Mouse (Mus musculus) forebrain, embryonic 12.5 days (tissue): ENCODE results near the gene Klc2. TPM values are rescaled to one million over a fixed set of nuclear protein-coding genes. Genes with fewer than 3 reads are reported as not detected.

Experiments
- polyA plus RNA-seq: library from polyadenylated mRNA; unstranded; fragments of >200 nt; fragmentation: Nextera tagmentation; extraction: Ambion mirVana; gene quantifications from 2 replicates; pipeline ENCODE4 v1.2.1, GENCODE M21; 2016

Gene Klc2
- polyA plus RNA-seq, 1 experiment from 2014 or later, result 46.0 TPM

Other genes starting within 250 kb of the Klc2 start
- 1.2 and 1.3 TPM in 2 replicates for gene Actn3, start 240.7 kb downstream of the Klc2 start, polyA plus RNA-seq
- gene Zdhhc24, start 239.9 kb downstream of the Klc2 start, polyA plus RNA-seq, result 17.4 and 17.5 TPM in 2 replicates
- gene Bbs1, start 211.9 kb downstream of the Klc2 start, polyA plus RNA-seq, result 6.8 and 8.0 TPM in 2 replicates
- 159 and 170 TPM in 2 replicates for gene Dpp3, start 190.3 kb downstream of the Klc2 start, polyA plus RNA-seq
- gene Peli3, start 175.4 kb downstream of the Klc2 start, polyA plus RNA-seq, result 4.3 and 5.2 TPM in 2 replicates
- gene Mrpl11, start 156.4 kb downstream of the Klc2 start, polyA plus RNA-seq, result 130 and 138 TPM in 2 replicates
- gene Npas4, start 128.2 kb downstream of the Klc2 start, polyA plus RNA-seq, result 0.09 and 0.14 TPM in 2 replicates
- gene Slc29a2, start 94.7 kb downstream of the Klc2 start, polyA plus RNA-seq, result 7.2 and 7.4 TPM in 2 replicates
- 37.6 and 37.9 TPM in 2 replicates for gene B4gat1, start 79.7 kb downstream of the Klc2 start, polyA plus RNA-seq
- 2.5 and 3.4 TPM in 2 replicates for gene AC124502.3, start 79.7 kb downstream of the Klc2 start, polyA plus RNA-seq
- gene Brms1, start 77.2 kb downstream of the Klc2 start, polyA plus RNA-seq, result 57.5 and 60.3 TPM in 2 replicates
- 0.87 and 1.6 TPM in 2 replicates for gene Rin1, start 68.1 kb downstream of the Klc2 start, polyA plus RNA-seq
- gene Cd248, start 50.5 kb downstream of the Klc2 start, polyA plus RNA-seq, result 16.4 and 17.1 TPM in 2 replicates
- gene Tmem151a, start 33.0 kb downstream of the Klc2 start, polyA plus RNA-seq, result 1.7 and 2.0 TPM in 2 replicates
- gene Yif1a, start 30.0 kb downstream of the Klc2 start, polyA plus RNA-seq, result 54.4 and 56.4 TPM in 2 replicates
- 168 and 180 TPM in 2 replicates for gene Cnih2, start 20.0 kb downstream of the Klc2 start, polyA plus RNA-seq
- gene Rab1b, start 11.5 kb downstream of the Klc2 start, polyA plus RNA-seq, result 232 and 237 TPM in 2 replicates
- gene Pacs1, start 154.6 kb upstream of the Klc2 start, polyA plus RNA-seq, result 29.4 and 30.9 TPM in 2 replicates
- 415 and 417 TPM in 2 replicates for gene Sf3b2, start 176.9 kb upstream of the Klc2 start, polyA plus RNA-seq
- 17.5 and 21.8 TPM in 2 replicates for gene Gal3st3, start 179.8 kb upstream of the Klc2 start, polyA plus RNA-seq
- gene Catsper1, start 217.2 kb upstream of the Klc2 start, polyA plus RNA-seq, result not detected in 2 replicates
- 0.66 and 0.67 TPM in 2 replicates for gene Cst6, start 231.0 kb upstream of the Klc2 start, polyA plus RNA-seq
- gene Eif1ad, start 248.2 kb upstream of the Klc2 start, polyA plus RNA-seq, result 75.7 and 78.3 TPM in 2 replicates
- 416 and 423 TPM in 2 replicates for gene Banf1, start 248.6 kb upstream of the Klc2 start, polyA plus RNA-seq